Mouse (Mus musculus) ES-CJ7 (cell line): ENCODE measurements at regions not wholly inside any gene's neighbourhood (a gene's known extent, or its start where the extent isn't known, plus 50 kb on each side); places are given as distances from the start of the nearest gene placed in this dataset.
"Not testable (repeated sequence)": the region's sequence is repeated elsewhere in the genome, so short reads cannot be mapped to it uniquely, and the experiment has no call there.

Experiments
- DNase-seq: peaks from one replicate; pipeline ENCODE4 v3.0.0; 2011; ENCODE audit warnings: low read depth, low spot score

DNA sequence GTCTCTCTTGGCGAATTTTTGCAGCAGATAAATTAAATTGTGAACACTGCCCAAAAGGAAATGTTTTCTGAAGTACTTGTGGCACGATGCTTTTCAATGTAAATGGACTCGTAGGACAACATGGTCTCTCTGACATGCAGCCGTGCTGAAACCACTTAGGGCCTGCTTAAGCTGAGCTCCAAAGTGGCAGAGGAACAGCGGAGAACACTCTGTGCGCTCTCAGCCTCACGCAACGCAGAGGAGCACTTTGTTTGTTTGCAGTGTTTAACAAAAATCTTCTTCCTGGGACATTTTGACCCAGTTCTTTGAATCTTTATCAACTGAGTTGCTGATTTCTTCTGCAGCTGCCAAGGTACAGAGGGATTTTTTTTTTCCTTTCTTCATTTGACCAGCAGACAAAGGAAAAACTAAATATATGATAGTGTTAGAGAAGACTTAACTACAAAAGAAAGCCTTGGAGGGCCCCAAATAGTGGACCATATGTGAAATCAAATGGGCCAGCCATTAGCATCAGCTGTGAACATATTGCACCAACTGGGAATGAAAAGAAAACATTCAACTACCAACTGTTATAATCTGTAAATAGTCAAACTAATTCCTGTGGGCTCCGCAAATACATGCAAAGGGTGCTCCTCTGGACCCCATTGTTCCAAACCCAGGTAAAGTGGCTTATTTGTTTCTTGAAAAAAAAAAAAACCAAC, 639.5 kb downstream of the Rwdd3 start:
- DNase-seq, result no peak

GRCm38 (mm10) chr3:120511651-120512050, 659.8 kb downstream of the Rwdd3 start:
- no peak for DNase-seq

DNA sequence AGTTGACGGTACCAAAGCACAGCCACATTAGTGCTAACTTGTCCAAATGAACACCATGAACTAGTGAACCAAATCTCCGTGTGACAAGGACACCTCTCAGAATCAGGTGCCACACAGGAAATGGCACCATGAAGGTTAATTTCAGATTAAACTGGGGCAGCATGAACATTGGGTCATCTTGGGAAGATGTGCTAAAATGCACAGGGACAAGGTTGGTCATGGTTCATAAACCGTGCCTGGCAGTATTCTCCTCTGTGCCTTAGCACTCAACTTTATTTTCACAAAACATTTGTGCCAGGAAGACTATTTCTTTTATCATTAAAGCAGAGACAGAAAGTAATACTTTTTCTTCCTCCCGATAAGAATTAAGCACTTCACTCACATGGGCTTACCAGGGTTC, 672.6 kb downstream of the Rwdd3 start:
- no peak for DNase-seq

- no peak for DNase-seq
Observed at GRCm38 (mm10) chr3:120477934-120478333, 693.6 kb downstream of the Rwdd3 start.

DNA sequence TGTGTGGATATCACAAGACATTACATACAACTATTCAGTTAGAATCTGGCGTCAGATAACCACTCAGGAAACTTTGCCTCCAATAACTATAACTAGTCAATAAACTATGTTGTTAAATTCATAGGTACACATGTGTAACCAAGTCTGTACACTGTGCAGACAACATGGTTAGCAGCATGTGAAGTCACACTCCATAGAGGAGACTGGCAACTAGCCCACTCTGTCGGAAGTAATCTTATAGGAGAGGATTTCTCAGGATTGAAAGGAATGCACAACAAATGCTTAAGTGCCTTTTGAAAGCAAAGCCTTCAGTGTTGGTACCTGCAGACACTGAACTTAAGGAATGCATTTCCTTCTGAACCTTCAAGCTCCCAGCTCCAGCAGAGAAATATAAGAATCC, 693.0 kb upstream of the Ptbp2 start:
- DNase-seq, result no peak

GRCm38 (mm10) chr3:120473645-120474038, 689.4 kb upstream of the Ptbp2 start:
- no peak for DNase-seq

DNA sequence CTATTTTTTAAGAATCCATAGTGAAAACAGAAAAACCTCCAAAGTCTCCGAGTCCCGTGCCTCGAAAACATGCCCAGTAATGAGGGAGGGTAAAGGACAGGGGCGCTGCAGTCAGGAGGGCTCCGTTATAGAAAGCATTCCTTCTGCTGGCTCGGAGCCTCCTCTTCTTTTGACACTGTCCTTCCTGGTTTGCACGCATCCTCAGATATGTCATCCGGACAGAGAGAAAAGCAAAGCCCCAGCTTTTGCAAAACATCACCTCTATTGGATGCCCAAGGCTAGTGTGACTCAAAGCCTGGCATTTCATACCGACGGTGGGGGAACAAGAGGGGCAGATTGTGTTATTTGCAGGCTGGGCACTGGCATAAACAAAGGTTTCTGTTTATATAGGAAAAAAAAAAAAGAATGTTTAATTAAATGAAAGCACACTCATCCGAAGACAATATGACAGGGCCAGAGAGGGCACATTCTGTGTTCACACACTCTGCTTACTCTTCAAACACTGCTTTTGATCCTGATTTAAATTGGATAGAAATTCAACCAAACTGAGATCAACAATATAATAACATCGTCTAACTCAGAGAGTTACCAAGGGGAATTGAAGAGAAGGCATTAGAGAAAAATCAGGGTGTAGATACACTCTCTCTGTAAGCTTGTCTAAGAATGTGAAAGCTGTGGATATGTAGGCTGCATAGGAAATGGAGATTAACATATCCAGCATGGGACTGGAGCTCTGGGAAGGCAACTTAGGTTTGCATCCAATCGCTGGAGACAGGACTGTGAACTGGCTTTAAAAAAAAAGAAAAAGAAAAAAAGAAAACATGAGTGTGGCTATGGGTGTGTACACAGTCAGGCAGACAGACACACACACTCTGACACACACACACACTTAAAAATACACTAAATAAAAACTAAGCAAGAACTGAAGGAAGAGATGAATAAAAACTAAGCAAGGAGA, 688.7 kb upstream of the Ptbp2 start:
- DNase-seq, result no peak

DNA sequence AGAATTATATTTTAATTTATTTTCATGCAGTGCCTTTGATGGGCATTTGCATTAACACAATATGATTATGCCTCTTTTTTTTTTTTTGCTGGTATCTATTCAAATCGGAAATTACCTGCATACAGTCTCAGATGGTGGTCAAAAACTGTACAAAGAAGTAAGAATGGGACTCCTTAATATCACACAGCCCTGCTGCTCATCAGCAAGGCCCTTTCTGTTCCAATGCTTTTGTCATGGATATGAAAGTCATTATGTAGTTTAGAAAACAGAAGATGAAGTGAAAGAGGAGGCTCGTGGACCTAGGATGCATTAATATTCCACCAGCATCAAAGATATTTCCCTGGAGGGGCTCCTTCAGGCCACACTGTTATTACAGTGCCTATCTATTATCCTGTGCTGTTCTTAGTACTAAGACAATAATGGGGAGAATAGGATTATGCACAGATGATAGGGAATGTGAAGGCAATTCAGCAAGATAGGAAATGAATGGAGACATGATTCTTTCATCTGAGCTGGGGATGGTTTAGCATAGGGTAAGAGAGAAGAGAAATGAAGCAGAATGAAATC, 687.7 kb upstream of the Ptbp2 start:
- DNase-seq, result no peak

GRCm38 (mm10) chr3:120468887-120469286, 684.6 kb upstream of the Ptbp2 start:
- no peak for DNase-seq

- DNase-seq, result no peak
Observed at GRCm38 (mm10) chr3:120460717-120461116, 676.5 kb upstream of the Ptbp2 start.

GRCm38 (mm10) chr3:120457912-120458311, 673.6 kb upstream of the Ptbp2 start:
- no peak for DNase-seq

DNA sequence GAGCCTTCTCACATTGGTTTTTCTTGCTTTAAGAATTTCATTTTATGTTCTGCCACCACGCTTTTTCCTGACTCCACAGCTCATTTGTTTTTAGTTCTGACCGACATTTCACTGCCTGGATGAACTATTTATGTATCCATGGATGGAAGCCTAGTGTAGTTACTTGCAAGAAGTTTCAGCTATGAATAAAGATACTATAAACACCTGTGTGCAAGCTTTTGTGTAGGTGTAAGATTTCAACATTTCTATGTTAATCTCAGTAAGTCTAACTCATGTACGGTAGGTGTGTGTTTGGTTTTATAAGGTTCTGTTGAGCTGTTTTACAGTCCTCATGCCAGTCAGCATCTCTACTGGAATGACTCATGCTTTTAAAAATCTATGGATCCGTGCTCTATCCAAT, 656.9 kb upstream of the Ptbp2 start:
- DNase-seq, result no peak

DNA sequence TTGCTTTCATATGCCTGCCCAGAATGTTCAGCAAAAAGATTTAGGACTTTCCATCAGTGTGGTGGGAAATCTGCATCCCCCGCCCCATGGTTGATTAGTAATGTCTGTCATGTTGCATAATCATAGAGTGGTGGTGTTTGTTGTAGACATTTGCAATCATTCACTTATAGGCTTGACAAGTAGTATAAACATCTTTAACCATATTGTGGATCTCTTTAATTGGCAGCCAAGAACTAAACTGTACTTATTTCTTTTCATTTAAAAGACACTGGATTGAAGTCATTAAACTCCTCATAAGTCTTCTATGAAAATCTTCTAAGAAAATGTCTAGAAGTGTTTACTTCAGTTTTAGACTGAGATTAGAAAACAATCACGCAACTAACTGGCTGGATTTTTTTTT, 646.0 kb upstream of the Ptbp2 start:
- DNase-seq, result no peak

GRCm38 (mm10) chr3:120416634-120417033, 632.4 kb upstream of the Ptbp2 start:
- no peak for DNase-seq

DNA sequence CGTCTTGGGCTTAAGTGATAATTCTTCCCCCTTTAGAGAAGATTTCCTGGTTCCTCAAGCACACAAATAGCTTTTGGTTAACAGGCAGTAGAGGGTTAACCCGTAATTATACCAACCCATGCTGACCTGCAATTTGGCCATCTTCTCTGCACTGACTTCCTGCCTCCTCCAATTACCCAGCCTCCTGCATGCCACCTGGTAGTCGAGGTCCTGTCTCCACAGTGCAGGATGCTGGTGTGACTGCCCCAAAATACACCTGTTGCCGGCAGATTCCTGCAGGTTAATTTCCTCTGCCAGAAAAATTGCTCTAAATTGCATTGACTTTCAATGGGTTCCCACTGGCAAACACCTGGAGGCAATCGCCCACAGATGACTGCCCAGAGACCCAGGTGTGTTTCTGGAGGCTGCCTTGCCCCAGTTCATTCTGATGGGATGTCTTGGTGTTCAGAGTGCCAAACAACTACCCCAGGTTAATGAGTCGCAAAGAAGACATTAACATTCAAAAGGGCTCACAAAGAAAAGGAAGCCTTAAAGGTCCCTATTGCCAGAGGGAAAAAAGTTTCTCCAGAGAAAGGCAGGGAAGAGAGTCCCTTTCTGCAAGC, 591.5 kb upstream of the Ptbp2 start:
- DNase-seq, result peak; percentile 13

- DNase-seq, result no peak
Observed at GRCm38 (mm10) chr3:120342747-120343377, 558.6 kb upstream of the Ptbp2 start.

DNA sequence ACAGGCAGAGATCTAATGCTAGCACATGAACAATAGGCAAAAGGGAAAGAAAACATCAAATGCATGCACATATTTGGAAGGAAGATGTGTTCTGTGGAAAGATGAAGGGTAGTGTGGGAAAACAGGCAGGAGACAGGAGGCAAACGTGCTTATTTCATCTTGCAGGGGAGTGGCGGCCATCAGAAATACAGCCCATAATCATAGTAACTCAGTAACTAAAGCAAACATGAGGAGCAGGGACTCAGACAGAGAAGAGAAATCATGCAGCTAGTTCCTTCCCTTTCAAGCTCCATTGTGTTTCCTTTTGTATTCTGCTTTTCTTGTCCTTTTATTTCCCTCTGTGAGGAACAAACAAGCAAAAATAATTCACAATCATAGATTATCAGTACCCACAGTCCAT, 557.6 kb upstream of the Ptbp2 start:
- DNase-seq, result no peak

GRCm38 (mm10) chr3:120335843-120336585, 551.7 kb upstream of the Ptbp2 start:
- no peak for DNase-seq

- not testable (repeated sequence) for DNase-seq
Observed at GRCm38 (mm10) chr3:120307042-120307441, 522.8 kb upstream of the Ptbp2 start.

GRCm38 (mm10) chr3:120305608-120306007, 521.3 kb upstream of the Ptbp2 start:
- DNase-seq, result no peak
